Mouse (Mus musculus): ENCODE measurements around the gene Cmtr1.

Gene Cmtr1

GRCm38 (mm10) chr17:29669030-29669429 is 8.6 kb downstream of the Cmtr1 start:
- no peak for DNase-seq (ENCODE audit: low spot score in 2 of 2)

- no peak for DNase-seq (ENCODE audit: low spot score in 2 of 2)
Measured at GRCm38 (mm10) chr17:29669936-29670335, 9.5 kb downstream of the Cmtr1 start.

GRCm38 (mm10) chr17:29671021-29671420 is 10.6 kb downstream of the Cmtr1 start:
- DNase-seq (ENCODE audit: low spot score in 2 of 2), result no peak

GRCm38 (mm10) chr17:29673325-29673724 is 12.9 kb downstream of the Cmtr1 start:
- no peak for DNase-seq (ENCODE audit: low spot score in 2 of 2)

- DNase-seq (ENCODE audit: low spot score in 2 of 2), result no peak
Measured at GRCm38 (mm10) chr17:29678526-29678925, 18.1 kb downstream of the Cmtr1 start.

GRCm38 (mm10) chr17:29679038-29679767 is 18.8 kb downstream of the Cmtr1 start:
- no peak for DNase-seq (ENCODE audit: low spot score in 2 of 2)

GRCm38 (mm10) chr17:29680174-29680573 is 19.8 kb downstream of the Cmtr1 start:
- DNase-seq (ENCODE audit: low spot score in 2 of 2), result no peak

GRCm38 (mm10) chr17:29680921-29681320 is 20.5 kb downstream of the Cmtr1 start:
- DNase-seq (ENCODE audit: low spot score in 2 of 2), result no peak

GRCm38 (mm10) chr17:29681669-29682068 is 21.3 kb downstream of the Cmtr1 start:
- no peak for DNase-seq (ENCODE audit: low spot score in 2 of 2)

- no peak for DNase-seq (ENCODE audit: low spot score in 2 of 2)
Measured at GRCm38 (mm10) chr17:29682261-29682660, 21.9 kb downstream of the Cmtr1 start.

- no peak for DNase-seq (ENCODE audit: low spot score in 2 of 2)
Measured at GRCm38 (mm10) chr17:29683127-29683526, 22.7 kb downstream of the Cmtr1 start.

GRCm38 (mm10) chr17:29684275-29684674 is 23.9 kb downstream of the Cmtr1 start:
- DNase-seq (ENCODE audit: low spot score in 2 of 2), result no peak

GRCm38 (mm10) chr17:29686771-29687170 is 26.4 kb downstream of the Cmtr1 start:
- no peak for DNase-seq (ENCODE audit: low spot score in 2 of 2)

- DNase-seq (ENCODE audit: low spot score in 2 of 2), result no peak
Measured at GRCm38 (mm10) chr17:29687373-29687772, 27.0 kb downstream of the Cmtr1 start.

GRCm38 (mm10) chr17:29688610-29689009 is 28.2 kb downstream of the Cmtr1 start:
- no peak for DNase-seq (ENCODE audit: low spot score in 2 of 2)

- DNase-seq (ENCODE audit: low spot score in 2 of 2), result no peak
Measured at GRCm38 (mm10) chr17:29690257-29690656, 29.9 kb downstream of the Cmtr1 start.

GRCm38 (mm10) chr17:29692827-29693226 is 32.4 kb downstream of the Cmtr1 start:
- DNase-seq (ENCODE audit: low spot score in 2 of 2), result no peak

- DNase-seq (ENCODE audit: low spot score in 2 of 2), result no peak
Measured at GRCm38 (mm10) chr17:29693571-29693970, 33.2 kb downstream of the Cmtr1 start.

- no peak for DNase-seq (ENCODE audit: low spot score in 2 of 2)
Measured at GRCm38 (mm10) chr17:29694516-29694915, 34.1 kb downstream of the Cmtr1 start.

- DNase-seq (ENCODE audit: low spot score in 2 of 2), result no peak
Measured at GRCm38 (mm10) chr17:29696940-29697339, 36.5 kb downstream of the Cmtr1 start.

- DNase-seq (ENCODE audit: low spot score in 2 of 2), result no peak
Measured at GRCm38 (mm10) chr17:29698421-29698820, 38.0 kb downstream of the Cmtr1 start.

- DNase-seq (ENCODE audit: low spot score in 2 of 2), result no peak
Measured at GRCm38 (mm10) chr17:29700573-29700972, 40.2 kb downstream of the Cmtr1 start.

- DNase-seq (ENCODE audit: low spot score in 2 of 2), result no peak
Measured at GRCm38 (mm10) chr17:29702938-29703710, 42.7 kb downstream of the Cmtr1 start.

Data from frontal cortex, postnatal 14 days (tissue).